Mouse (Mus musculus) forebrain, embryonic 15.5 days (tissue): ENCODE results near the gene Tmod1. TPM values are rescaled to one million over a fixed set of nuclear protein-coding genes. Genes with fewer than 3 reads are reported as not detected.
A peak's percentile ranks its signal among the peaks of the same experiment; 100 is the strongest.

Experiments used
- ATAC-seq: fragments of 200-750 bp; cut with Nextera tagmentation; replicated peaks from 2 replicates; pipeline ENCODE4 v1.8.0; 2017; ENCODE audit warnings: mild to moderate bottlenecking, moderate TSS enrichment, moderate library complexity
- H3K27ac ChIP-seq: fragments of 300-500 bp; sonication (generic); replicated peaks from 2 replicates; pipeline ENCODE4 v1.5.1; 2015; ENCODE audit warnings: mild to moderate bottlenecking, inconsistent platforms
- H3K27me3 ChIP-seq: fragments of 300-500 bp; sonication (generic); 2 replicates; pipeline ENCODE4 v1.6.1; 2015; ENCODE audit warnings: inconsistent platforms
- H3K36me3 ChIP-seq: fragments of 300-500 bp; sonication (generic); 2 replicates; pipeline ENCODE4 v1.6.1; 2015; ENCODE audit warnings: mild to moderate bottlenecking, inconsistent platforms
- H3K4me1 ChIP-seq: fragments of 300-500 bp; sonication (generic); 2 replicates; pipeline ENCODE4 v1.6.1; 2015; ENCODE audit warnings: inconsistent platforms
- H3K4me2 ChIP-seq: fragments of 300-500 bp; sonication (generic); replicated peaks from 2 replicates; pipeline ENCODE4 v1.6.1; 2015; ENCODE audit warnings: mild to moderate bottlenecking, inconsistent platforms
- H3K4me3 ChIP-seq: fragments of 300-500 bp; sonication (generic); 2 replicates; pipeline ENCODE4 v1.5.1; 2015; ENCODE audit warnings: mild to moderate bottlenecking, inconsistent platforms
- H3K9ac ChIP-seq: fragments of 300-500 bp; sonication (generic); replicated peaks from 2 replicates; pipeline ENCODE4 v1.6.1; 2015; ENCODE audit warnings: mild to moderate bottlenecking, inconsistent platforms
- H3K9me3 ChIP-seq: fragments of 300-500 bp; sonication (generic); 2 replicates; pipeline ENCODE4 v1.6.1; 2016; ENCODE audit warnings: inconsistent platforms
- WGBS: fragments of 180-500 bp; shearing (Covaris S2); methylation state at CpG from one replicate; pipeline ENCODE4 v1.1.7; 2015; ENCODE audit warnings: mixed read lengths; 5-methylcytosine and 5-hydroxymethylcytosine counted together
- polyA plus RNA-seq: library from polyadenylated mRNA; unstranded; fragments of >200 nt; fragmentation: Nextera tagmentation; extraction: Ambion mirVana; gene quantifications from 2 replicates; pipeline ENCODE4 v1.2.1, GENCODE M21; 2015

Gene Tmod1
- polyA plus RNA-seq, 1 experiment from 2014 or later: 0.66 TPM

DNA sequence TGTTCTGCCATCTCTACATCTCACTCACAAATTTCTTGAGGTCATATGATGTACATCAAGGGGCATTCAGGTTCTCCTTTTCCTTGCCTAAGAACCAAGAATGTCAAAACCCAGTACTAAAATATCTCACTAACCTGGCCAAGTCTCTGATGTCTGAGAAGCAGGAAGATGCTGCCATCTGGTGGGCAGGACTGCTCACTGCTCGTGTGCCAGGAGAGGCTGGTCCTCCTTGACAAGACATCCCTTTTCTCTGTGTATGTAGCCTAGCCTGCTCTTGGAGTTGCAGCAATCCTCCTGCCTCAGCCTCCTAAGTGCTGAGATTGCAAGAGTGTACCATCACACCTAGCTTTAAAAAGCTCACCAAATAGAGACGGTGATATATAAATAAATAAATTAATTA, 87.8 kb downstream of the Tmod1 start:
- peak; percentile 71; the same call in 1 of the 2 replicates for ATAC-seq

DNA sequence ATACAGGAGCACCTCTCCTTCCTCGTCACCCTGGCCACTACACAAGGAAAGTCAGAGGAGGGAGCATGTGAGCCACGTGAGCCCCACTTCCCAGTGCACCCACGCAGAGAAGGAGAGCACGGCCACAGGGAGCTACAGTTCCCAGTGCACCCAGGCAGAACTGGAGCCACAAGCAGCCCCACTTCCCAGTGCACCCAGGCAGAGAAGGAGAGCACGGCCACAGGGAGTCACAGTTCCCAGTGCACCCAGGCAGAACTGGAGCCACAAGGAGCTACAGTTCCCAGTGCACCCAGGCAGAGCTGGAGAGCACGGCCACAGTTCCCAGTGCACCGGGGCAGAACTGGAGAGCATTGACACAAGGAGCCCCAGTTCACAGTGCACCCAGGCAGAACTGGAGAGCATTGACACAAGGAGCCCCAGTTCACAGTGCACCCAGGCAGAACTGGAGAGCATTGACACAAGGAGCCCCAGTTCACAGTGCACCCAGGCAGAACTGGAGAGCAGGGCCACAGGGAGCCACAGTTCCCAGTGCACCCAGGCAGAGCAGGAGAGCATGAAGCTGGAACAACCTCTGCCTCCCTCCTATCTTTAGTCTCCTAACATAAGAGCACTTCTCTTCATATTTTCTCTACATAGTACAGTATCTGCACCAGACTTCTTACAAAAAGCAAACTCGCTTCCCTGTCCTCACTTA, 90.7 kb downstream of the Tmod1 start:
- no peak for ATAC-seq
- Histone ChIP-seq H3K36me3 (peaks cover 73% of the 10 kb centered on the region), H3K9ac (no peak overlapping the region), H3K4me3 (no peak overlapping the region), H3K4me2 (no peak overlapping the region), H3K27ac (no peak overlapping the region), H3K9me3 (no peaks in the 10 kb centered on the region), H3K4me1 (no peaks in the 10 kb centered on the region), H3K27me3 (no peaks in the 10 kb centered on the region)
- WGBS: 95% methylated on average over 8 of the region's 8 CpGs

More for the DNA sequence above, 87.8 kb downstream of the Tmod1 start:
- Histone ChIP-seq H3K9me3 (no peaks in the 10 kb centered on the region), H3K27me3 (no peaks in the 10 kb centered on the region), H3K9ac (no peak overlapping the region), H3K4me2 (no peak overlapping the region), H3K4me3 (no peak overlapping the region), H3K36me3 (peaks cover 77% of the 10 kb centered on the region), H3K27ac (no peak overlapping the region), H3K4me1 (no peaks in the 10 kb centered on the region)
- 44% methylated on average over 2 of the region's 2 CpGs for WGBS

DNA sequence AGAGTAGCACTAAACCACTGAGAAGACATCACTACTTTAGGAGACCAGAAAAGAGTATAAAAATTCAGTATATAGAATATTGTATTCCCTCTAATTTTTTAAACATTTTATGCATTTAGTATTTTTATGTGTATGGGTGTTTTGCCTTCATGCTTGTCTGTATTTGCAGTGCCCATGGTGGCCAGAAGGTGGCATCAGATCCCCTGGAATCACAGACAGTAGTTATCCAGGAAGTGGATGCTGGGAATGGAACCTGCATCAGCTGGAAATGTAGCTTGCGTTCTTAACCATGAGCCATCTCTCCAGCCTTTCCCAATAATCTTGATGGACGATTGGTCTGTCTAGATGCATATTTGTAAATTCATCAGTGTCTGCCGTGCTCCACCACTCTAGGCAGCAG, 91.5 kb downstream of the Tmod1 start:
- 69% methylated on average over 3 of the region's 3 CpGs for WGBS
- Histone ChIP-seq H3K9ac (no peak overlapping the region), H3K4me1 (no peaks in the 10 kb centered on the region), H3K27ac (no peak overlapping the region), H3K4me3 (no peak overlapping the region), H3K4me2 (no peak overlapping the region), H3K9me3 (no peaks in the 10 kb centered on the region), H3K36me3 (peaks cover 72% of the 10 kb centered on the region), H3K27me3 (no peaks in the 10 kb centered on the region)
- no peak for ATAC-seq

DNA sequence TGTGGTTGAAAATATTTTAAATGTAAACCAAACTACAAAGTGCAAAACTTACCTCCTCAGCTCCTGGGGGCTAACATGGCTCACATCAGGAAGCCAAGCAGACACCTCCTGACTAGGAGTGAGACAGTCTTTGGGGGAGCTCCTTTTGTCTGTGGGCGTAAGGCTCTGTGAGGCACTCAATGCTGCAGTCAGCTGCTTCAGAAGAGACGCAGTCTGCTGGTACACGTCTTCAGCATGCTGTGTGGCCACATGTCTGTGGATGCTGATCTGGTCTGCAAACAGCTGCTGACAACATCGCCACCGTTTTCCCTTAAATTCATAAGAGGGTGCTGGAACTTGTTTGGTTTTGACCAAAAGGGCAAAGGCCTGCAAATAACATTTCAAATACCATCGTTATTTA, 93.1 kb downstream of the Tmod1 start:
- ATAC-seq: no peak
- Histone ChIP-seq H3K36me3 (peaks cover 63% of the 10 kb centered on the region), H3K9me3 (no peaks in the 10 kb centered on the region), H3K27me3 (no peaks in the 10 kb centered on the region), H3K4me1 (peaks cover 5% of the 10 kb centered on the region), H3K27ac (no peak overlapping the region), H3K4me3 (no peak overlapping the region), H3K9ac (no peak overlapping the region), H3K4me2 (no peak overlapping the region)
- WGBS: 81% methylated on average over 6 of the region's 6 CpGs

GRCm38 (mm10) chr4:46137629-46138286, 99.0 kb downstream of the Tmod1 start:
- peak overlapping the region; percentile 70 for H3K4me2 ChIP-seq
- H3K4me3 ChIP-seq: peak overlapping the region; percentile 90
- no peaks in the 10 kb centered on the region for H3K9me3 ChIP-seq
- peak overlapping the region; percentile 85 for H3K9ac ChIP-seq
- ATAC-seq: peak; percentile 81
- peaks cover 35% of the 10 kb centered on the region for H3K4me1 ChIP-seq
- H3K27me3 ChIP-seq: no peaks in the 10 kb centered on the region
- 8% methylated on average over 17 of the region's 17 CpGs for WGBS
- H3K36me3 ChIP-seq: peaks cover 21% of the 10 kb centered on the region; the same call in 1 of the 2 replicates
- H3K27ac ChIP-seq: peak overlapping the region; percentile 99

DNA sequence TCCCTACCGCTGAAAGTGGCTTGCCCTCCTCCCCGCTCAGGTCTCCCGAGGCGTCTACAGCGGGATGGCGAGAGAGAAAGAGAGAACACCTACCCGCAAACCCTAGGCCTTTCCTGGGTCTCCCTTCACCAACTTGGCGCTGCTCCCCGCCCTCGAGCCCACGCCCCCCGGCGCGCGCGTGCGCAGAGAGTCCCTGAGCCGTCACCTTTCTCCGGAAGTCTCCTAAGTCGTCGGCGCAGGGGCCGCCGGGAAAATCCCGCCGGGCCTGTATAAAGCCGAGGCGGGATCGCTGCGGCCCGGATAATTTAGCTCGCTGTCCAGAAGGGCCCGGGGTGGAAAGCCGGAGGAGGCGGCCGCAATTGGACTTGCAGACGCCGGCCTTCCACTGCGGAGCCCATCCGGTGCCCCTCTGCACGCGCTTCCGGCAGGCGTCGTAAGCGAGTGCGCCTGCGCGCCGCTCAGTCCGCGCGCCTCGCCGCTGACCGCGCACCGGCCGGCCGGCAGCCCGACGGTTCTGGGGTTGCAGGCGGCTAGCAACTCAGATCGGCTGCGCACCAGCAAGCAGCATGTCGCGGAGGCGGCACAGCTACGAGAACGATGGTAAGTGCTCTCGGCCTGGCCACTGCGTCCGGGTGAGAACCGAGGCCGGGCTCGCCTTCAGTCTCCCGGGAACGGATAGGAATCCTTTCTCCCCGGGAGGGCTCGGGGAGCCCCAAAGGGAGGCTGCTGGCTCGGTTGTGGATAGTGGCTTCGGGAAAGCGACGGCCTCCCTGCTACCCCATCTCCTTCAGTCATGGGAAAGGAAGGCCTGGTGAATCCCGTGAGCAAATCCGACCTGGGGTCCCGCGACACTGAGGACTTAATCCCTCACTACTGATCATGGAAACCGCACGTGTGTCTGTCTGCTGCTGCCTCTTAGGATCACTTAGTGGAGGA, 99.8 kb downstream of the Tmod1 start, which contains the start of the genes Ncbp1 and Tstd2:
TSS of gene Ncbp1 (plus strand) at position 327 of the 936 bp plus-strand sequence.
TSS of gene Tstd2 (minus strand) at position 408 of the 936 bp plus-strand sequence.
- peak; percentile 91 for ATAC-seq
- Histone ChIP-seq H3K4me2 (peak within 1 kb of the TSS; percentile 70), H3K27me3 (no peaks in the 10 kb centered on the region), H3K9me3 (no peaks in the 10 kb centered on the region), H3K9ac (peak within 1 kb of the TSS; percentile 85), H3K27ac (peak within 1 kb of the TSS; percentile 99), H3K4me3 (peak within 1 kb of the TSS; percentile 90), H3K36me3 (peaks cover 15% of the 10 kb centered on the region; the same call in 1 of the 2 replicates), H3K4me1 (peaks cover 35% of the 10 kb centered on the region)
- under 1% methylated on average over 88 of the region's 90 CpGs for WGBS

DNA sequence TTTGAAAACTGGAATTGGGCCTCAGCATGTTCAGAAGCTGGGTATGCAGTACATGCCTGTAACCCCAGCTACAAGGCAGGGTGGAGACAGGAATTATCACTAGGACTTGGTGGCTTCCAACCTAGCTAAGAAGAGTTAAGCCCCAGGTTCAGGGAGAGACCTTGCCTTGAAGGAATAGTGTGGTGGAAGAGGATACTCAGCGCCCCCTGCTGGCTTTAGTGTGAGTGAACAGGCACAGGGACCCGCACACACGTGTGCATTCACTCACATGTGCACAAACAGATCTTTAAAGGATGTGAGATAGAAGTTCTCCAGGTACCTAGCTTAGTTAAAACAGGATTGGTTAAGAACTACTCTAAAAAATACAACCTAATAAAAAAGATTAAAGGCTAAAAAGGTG, 105.6 kb downstream of the Tmod1 start:
- Histone ChIP-seq H3K27me3 (no peaks in the 10 kb centered on the region), H3K9me3 (no peaks in the 10 kb centered on the region), H3K4me3 (no peak overlapping the region), H3K4me1 (peaks cover 17% of the 10 kb centered on the region), H3K36me3 (peaks cover 24% of the 10 kb centered on the region), H3K4me2 (no peak overlapping the region), H3K27ac (no peak overlapping the region), H3K9ac (no peak overlapping the region)
- ATAC-seq: no peak
- 79% methylated on average over 3 of the region's 3 CpGs for WGBS

- ATAC-seq: no peak
- peaks cover 43% of the 10 kb centered on the region for H3K36me3 ChIP-seq
- H3K4me1 ChIP-seq: no peaks in the 10 kb centered on the region
- no peaks in the 10 kb centered on the region for H3K9me3 ChIP-seq
- H3K4me3 ChIP-seq: no peak overlapping the region
- no peak overlapping the region for H3K27ac ChIP-seq
- H3K27me3 ChIP-seq: no peaks in the 10 kb centered on the region
- 98% methylated on average over 1 of the region's 1 CpGs for WGBS
- no peak overlapping the region for H3K9ac ChIP-seq
- H3K4me2 ChIP-seq: no peak overlapping the region
Observed at GRCm38 (mm10) chr4:46146881-46147280, 108.1 kb downstream of the Tmod1 start.

DNA sequence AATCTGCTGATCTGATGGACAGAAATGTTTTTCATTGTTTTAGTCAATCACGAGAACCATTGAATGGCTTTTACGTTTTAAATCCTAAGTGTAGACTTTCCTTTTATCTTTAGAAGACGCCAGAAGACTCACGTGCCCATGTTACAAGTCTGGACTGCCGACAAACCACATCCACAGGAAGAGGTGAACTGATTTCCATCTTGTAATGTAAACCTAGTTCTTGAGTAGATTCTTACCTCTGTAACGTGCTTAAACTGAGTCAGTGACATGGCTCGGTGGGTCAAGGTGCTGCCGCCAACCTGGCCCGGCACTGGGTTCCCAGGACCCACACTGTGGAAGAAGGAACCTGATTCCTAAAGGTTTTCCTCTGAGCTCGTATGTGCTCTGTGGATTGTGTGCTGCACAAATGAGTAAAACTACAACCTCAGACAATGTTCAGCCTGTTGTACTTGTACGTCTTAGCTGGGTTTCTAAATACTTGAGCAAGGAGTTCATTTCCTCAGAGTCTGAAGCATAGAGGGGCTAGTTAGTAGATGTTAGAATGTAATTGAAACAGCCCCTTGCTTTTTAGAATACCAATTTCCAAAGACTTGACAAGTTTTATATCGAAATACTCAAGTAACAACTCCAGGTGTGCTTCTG, 113.3 kb downstream of the Tmod1 start:
- peaks cover 80% of the 10 kb centered on the region for H3K36me3 ChIP-seq
- H3K4me3 ChIP-seq: no peak overlapping the region
- no peak overlapping the region for H3K9ac ChIP-seq
- H3K27ac ChIP-seq: no peak overlapping the region
- no peaks in the 10 kb centered on the region for H3K27me3 ChIP-seq
- H3K9me3 ChIP-seq: no peaks in the 10 kb centered on the region
- 93% methylated on average over 12 of the region's 12 CpGs for WGBS
- no peaks in the 10 kb centered on the region for H3K4me1 ChIP-seq
- H3K4me2 ChIP-seq: no peak overlapping the region
- ATAC-seq: no peak

DNA sequence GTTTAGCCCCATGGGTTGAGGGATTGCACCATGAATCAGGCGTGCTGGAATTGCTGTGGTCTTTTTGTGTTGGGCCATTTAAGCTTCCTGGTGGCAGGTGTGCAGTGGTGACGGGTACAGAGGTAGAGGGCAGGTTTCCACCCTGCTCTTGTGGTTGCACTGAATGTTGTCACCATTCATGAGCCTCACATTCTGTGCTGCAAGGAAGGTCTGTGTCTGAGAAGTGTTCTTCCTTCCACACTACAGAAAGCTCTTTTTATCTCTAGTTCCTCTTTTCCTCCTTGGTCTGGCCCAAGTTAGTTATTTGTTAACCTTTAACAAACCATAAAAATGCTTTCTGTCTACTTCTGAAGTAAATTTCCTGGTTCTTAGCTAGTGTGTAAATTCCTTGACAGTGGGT, 125.3 kb downstream of the Tmod1 start:
- H3K27ac ChIP-seq: no peak overlapping the region
- no peak overlapping the region for H3K9ac ChIP-seq
- no peak for ATAC-seq
- no peak overlapping the region for H3K4me3 ChIP-seq
- H3K4me1 ChIP-seq: no peaks in the 10 kb centered on the region
- no peak overlapping the region for H3K4me2 ChIP-seq
- no peaks in the 10 kb centered on the region for H3K27me3 ChIP-seq
- H3K9me3 ChIP-seq: no peaks in the 10 kb centered on the region
- 90% methylated on average over 2 of the region's 2 CpGs for WGBS
- H3K36me3 ChIP-seq: peaks cover 84% of the 10 kb centered on the region
